Mouse (Mus musculus) regulatory T cell (primary cell): Measurements from ENCODE around the gene Cacna1e.

Experiments
- in situ Hi-C: fragments of 300-600 bp; cut with MboI, MseI; formaldehyde crosslinking; loops from one replicate; pipeline ENCODE4 v1.15.1; 2025; ENCODE audit warnings: high pct_unique_total_duplicates

Gene Cacna1e

GRCm38 (mm10) chr1:154884275-154885206 lies at the start of gene Cacna1e:
Gene Cacna1e (minus strand): TSS chr1:154884501.
- in situ Hi-C loops: no loop called here

GRCm38 (mm10) chr1:154918406-154918805 lies 34.1 kb upstream of the Cacna1e start:
- in situ Hi-C loops: loop anchor here (10.0 kb wide), 1 partner anchor 526 kb away; no protein-coding TSS in a partner anchor

GRCm38 (mm10) chr1:154917438-154917837 lies 33.1 kb upstream of the Cacna1e start:
- in situ Hi-C loops: loop anchor here (10.0 kb wide), 1 partner anchor 527 kb away; no protein-coding TSS in a partner anchor

- in situ Hi-C loops: no loop called here
Measured at GRCm38 (mm10) chr1:154909554-154909953, 25.3 kb upstream of the Cacna1e start.

GRCm38 (mm10) chr1:154897390-154897789 lies 13.1 kb upstream of the Cacna1e start:
- in situ Hi-C loops: no loop called here

GRCm38 (mm10) chr1:154890244-154890643 lies 5.9 kb upstream of the Cacna1e start:
- in situ Hi-C loops: no loop called here

- in situ Hi-C loops: no loop called here
Measured at GRCm38 (mm10) chr1:154888495-154888894, 4.2 kb upstream of the Cacna1e start.

GRCm38 (mm10) chr1:154888018-154888417 lies 3.7 kb upstream of the Cacna1e start:
- in situ Hi-C loops: no loop called here

- in situ Hi-C loops: no loop called here
Measured at GRCm38 (mm10) chr1:154887546-154887945, 3.2 kb upstream of the Cacna1e start.

GRCm38 (mm10) chr1:154886611-154887010 lies 2.3 kb upstream of the Cacna1e start:
- in situ Hi-C loops: no loop called here

- in situ Hi-C loops: no loop called here
Measured at GRCm38 (mm10) chr1:154885207-154885548, 877 bp upstream of the Cacna1e start.

GRCm38 (mm10) chr1:154883596-154884191 lies 607 bp downstream of the Cacna1e start:
- in situ Hi-C loops: no loop called here

- in situ Hi-C loops: no loop called here
Measured at GRCm38 (mm10) chr1:154865981-154866380, 18.3 kb downstream of the Cacna1e start.

- in situ Hi-C loops: no loop called here
Measured at GRCm38 (mm10) chr1:154861416-154861815, 22.9 kb downstream of the Cacna1e start.

GRCm38 (mm10) chr1:154854564-154854963 lies 29.7 kb downstream of the Cacna1e start:
- in situ Hi-C loops: no loop called here

GRCm38 (mm10) chr1:154850515-154851287 lies 33.6 kb downstream of the Cacna1e start:
- in situ Hi-C loops: no loop called here

- in situ Hi-C loops: no loop called here
Measured at GRCm38 (mm10) chr1:154848683-154849579, 35.4 kb downstream of the Cacna1e start.

- in situ Hi-C loops: no loop called here
Measured at GRCm38 (mm10) chr1:154846900-154847299, 37.4 kb downstream of the Cacna1e start.

- in situ Hi-C loops: no loop called here
Measured at GRCm38 (mm10) chr1:154843427-154843826, 40.9 kb downstream of the Cacna1e start.

- in situ Hi-C loops: no loop called here
Measured at GRCm38 (mm10) chr1:154842336-154842735, 42.0 kb downstream of the Cacna1e start.

- in situ Hi-C loops: no loop called here
Measured at GRCm38 (mm10) chr1:154841057-154841630, 43.2 kb downstream of the Cacna1e start.
